Mouse (Mus musculus): ENCODE results near the gene Akr1d1. TPM values are rescaled to one million over a fixed set of nuclear protein-coding genes. Genes with fewer than 3 reads are reported as not detected.
A peak's percentile ranks its signal among the peaks of the same experiment; 100 is the strongest.

Gene Akr1d1
- polyA plus RNA-seq, 1 experiment from 2014 or later: not detected

GRCm38 (mm10) chr6:37571939-37572338 is 42.0 kb downstream of the Akr1d1 start:
- no peak for ATAC-seq (ENCODE audit: low FRiP score, low read depth)
- H3K36me3 ChIP-seq: no peaks in the 10 kb centered on the region
- H3K4me3 ChIP-seq: no peak overlapping the region
- H3K27me3 ChIP-seq: no peaks in the 10 kb centered on the region
- no peak overlapping the region for H3K9ac ChIP-seq (replicated peaks)
- H3K4me1 ChIP-seq: no peaks in the 10 kb centered on the region
- H3K9me3 ChIP-seq: no peaks in the 10 kb centered on the region
- no peak overlapping the region for H3K27ac ChIP-seq (replicated peaks)
- H3K4me2 ChIP-seq (replicated peaks): no peak overlapping the region
- 58% methylated on average over 1 of the region's 1 CpGs for WGBS

GRCm38 (mm10) chr6:37572935-37573334 is 43.0 kb downstream of the Akr1d1 start:
- H3K4me2 ChIP-seq (replicated peaks): no peak overlapping the region
- ATAC-seq (ENCODE audit: low FRiP score, low read depth): no peak
- no peaks in the 10 kb centered on the region for H3K4me1 ChIP-seq
- H3K27me3 ChIP-seq: no peaks in the 10 kb centered on the region
- no peak overlapping the region for H3K4me3 ChIP-seq
- H3K9ac ChIP-seq (replicated peaks): no peak overlapping the region
- WGBS: 81% methylated on average over 2 of the region's 2 CpGs
- H3K36me3 ChIP-seq: no peaks in the 10 kb centered on the region
- no peaks in the 10 kb centered on the region for H3K9me3 ChIP-seq
- H3K27ac ChIP-seq (replicated peaks): no peak overlapping the region

GRCm38 (mm10) chr6:37580476-37580875 is 50.5 kb downstream of the Akr1d1 start:
- no peaks in the 10 kb centered on the region for H3K4me1 ChIP-seq
- WGBS: 73% methylated on average over 5 of the region's 5 CpGs

GRCm38 (mm10) chr6:37589340-37589962 is 59.5 kb downstream of the Akr1d1 start:
- no peak overlapping the region for H3K9ac ChIP-seq (replicated peaks)
- H3K27ac ChIP-seq (replicated peaks): peak overlapping the region; percentile 81
- ATAC-seq (ENCODE audit: low FRiP score, low read depth): peak; percentile 77
- H3K9me3 ChIP-seq: no peaks in the 10 kb centered on the region
- H3K36me3 ChIP-seq: no peaks in the 10 kb centered on the region
- H3K4me3 ChIP-seq: no peak overlapping the region
- 1% methylated on average over 4 of the region's 4 CpGs for WGBS
- no peaks in the 10 kb centered on the region for H3K27me3 ChIP-seq
- H3K4me2 ChIP-seq (replicated peaks): 0 out of 2 replicates have a peak overlapping the region, but pooled peaks have one; percentile 13
- peaks cover 36% of the 10 kb centered on the region for H3K4me1 ChIP-seq

More at GRCm38 (mm10) chr6:37580476-37580875, 50.5 kb downstream of the Akr1d1 start:
- no peaks in the 10 kb centered on the region for H3K9me3 ChIP-seq
- no peaks in the 10 kb centered on the region for H3K27me3 ChIP-seq
- H3K4me3 ChIP-seq: no peak overlapping the region
- no peak overlapping the region for H3K9ac ChIP-seq (replicated peaks)
- no peak overlapping the region for H3K27ac ChIP-seq (replicated peaks)
- no peak overlapping the region for H3K4me2 ChIP-seq (replicated peaks)
- no peak for ATAC-seq (ENCODE audit: low FRiP score, low read depth)
- no peaks in the 10 kb centered on the region for H3K36me3 ChIP-seq

GRCm38 (mm10) chr6:37590800-37591199 is 60.8 kb downstream of the Akr1d1 start:
- no peak for ATAC-seq (ENCODE audit: low FRiP score, low read depth)
- no peak overlapping the region for H3K9ac ChIP-seq (replicated peaks)
- 74% methylated on average over 6 of the region's 6 CpGs for WGBS
- no peaks in the 10 kb centered on the region for H3K27me3 ChIP-seq
- H3K4me2 ChIP-seq (replicated peaks): no peak overlapping the region
- H3K4me1 ChIP-seq: peaks cover 37% of the 10 kb centered on the region
- no peaks in the 10 kb centered on the region for H3K9me3 ChIP-seq
- H3K4me3 ChIP-seq: no peak overlapping the region
- no peaks in the 10 kb centered on the region for H3K36me3 ChIP-seq
- peak overlapping the region; percentile 95; the same call in 1 of the 2 replicates for H3K27ac ChIP-seq (replicated peaks)

GRCm38 (mm10) chr6:37592101-37593032 is 62.4 kb downstream of the Akr1d1 start:
- H3K9ac ChIP-seq (replicated peaks): no peak overlapping the region; the same call in 1 of the 2 replicates
- no peaks in the 10 kb centered on the region for H3K9me3 ChIP-seq
- H3K27ac ChIP-seq (replicated peaks): peak overlapping the region; percentile 95
- peak overlapping the region; percentile 41 for H3K4me2 ChIP-seq (replicated peaks)
- peaks cover 37% of the 10 kb centered on the region for H3K4me1 ChIP-seq
- no peaks in the 10 kb centered on the region for H3K27me3 ChIP-seq
- peak; percentile 76 for ATAC-seq (ENCODE audit: low FRiP score, low read depth)
- H3K4me3 ChIP-seq: peak overlapping the region; percentile 15; the same call in 1 of the 2 replicates
- WGBS: 13% methylated on average over 19 of the region's 19 CpGs
- no peaks in the 10 kb centered on the region for H3K36me3 ChIP-seq

GRCm38 (mm10) chr6:37593033-37593374 is 63.0 kb downstream of the Akr1d1 start:
- 5% methylated on average over 6 of the region's 6 CpGs for WGBS
- peak overlapping the region; percentile 34; the same call in 1 of the 2 replicates for H3K9ac ChIP-seq (replicated peaks)
- H3K36me3 ChIP-seq: no peaks in the 10 kb centered on the region
- no peaks in the 10 kb centered on the region for H3K9me3 ChIP-seq
- peaks cover 37% of the 10 kb centered on the region for H3K4me1 ChIP-seq
- ATAC-seq (ENCODE audit: low FRiP score, low read depth): peak; percentile 58
- no peaks in the 10 kb centered on the region for H3K27me3 ChIP-seq
- peak overlapping the region; percentile 41 for H3K4me2 ChIP-seq (replicated peaks)
- H3K4me3 ChIP-seq: peak overlapping the region; percentile 15; the same call in 1 of the 2 replicates
- H3K27ac ChIP-seq (replicated peaks): peak overlapping the region; percentile 95

GRCm38 (mm10) chr6:37593551-37594089 is 63.6 kb downstream of the Akr1d1 start:
- WGBS: 4% methylated on average over 5 of the region's 5 CpGs
- Histone ChIP-seq H3K9ac (replicated peaks) (peak overlapping the region; percentile 39; the same call in 1 of the 2 replicates), H3K4me1 (peaks cover 37% of the 10 kb centered on the region)

GRCm38 (mm10) chr6:37597088-37597487 is 67.1 kb downstream of the Akr1d1 start:
- no peak overlapping the region for H3K9ac ChIP-seq (replicated peaks)
- no peak overlapping the region for H3K4me2 ChIP-seq (replicated peaks)
- H3K4me1 ChIP-seq: peaks cover 18% of the 10 kb centered on the region
- no peak overlapping the region for H3K27ac ChIP-seq (replicated peaks)
- H3K36me3 ChIP-seq: no peaks in the 10 kb centered on the region
- no peak overlapping the region for H3K4me3 ChIP-seq
- H3K9me3 ChIP-seq: no peaks in the 10 kb centered on the region
- no peaks in the 10 kb centered on the region for H3K27me3 ChIP-seq
- 91% methylated on average over 2 of the region's 2 CpGs for WGBS
- ATAC-seq (ENCODE audit: low FRiP score, low read depth): no peak

More at GRCm38 (mm10) chr6:37593551-37594089, 63.6 kb downstream of the Akr1d1 start:
- Histone ChIP-seq H3K4me2 (replicated peaks) (peak overlapping the region; percentile 41), H3K27ac (replicated peaks) (peak overlapping the region; percentile 95), H3K27me3 (no peaks in the 10 kb centered on the region), H3K36me3 (no peaks in the 10 kb centered on the region), H3K9me3 (no peaks in the 10 kb centered on the region), H3K4me3 (no peak overlapping the region)
- peak; percentile 35; the same call in 1 of the 2 replicates for ATAC-seq (ENCODE audit: low FRiP score, low read depth)

GRCm38 (mm10) chr6:37598033-37598432 is 68.1 kb downstream of the Akr1d1 start:
- ATAC-seq (ENCODE audit: low FRiP score, low read depth): no peak
- H3K27ac ChIP-seq (replicated peaks): no peak overlapping the region
- no peak overlapping the region for H3K9ac ChIP-seq (replicated peaks)
- peaks cover 13% of the 10 kb centered on the region for H3K4me1 ChIP-seq
- H3K9me3 ChIP-seq: no peaks in the 10 kb centered on the region
- no peak overlapping the region for H3K4me2 ChIP-seq (replicated peaks)
- no peaks in the 10 kb centered on the region for H3K27me3 ChIP-seq
- no peak overlapping the region for H3K4me3 ChIP-seq
- no peaks in the 10 kb centered on the region for H3K36me3 ChIP-seq

- H3K36me3 ChIP-seq: no peaks in the 10 kb centered on the region
- 84% methylated on average over 7 of the region's 7 CpGs for WGBS
- ATAC-seq (ENCODE audit: low FRiP score, low read depth): no peak
- no peak overlapping the region for H3K4me2 ChIP-seq (replicated peaks)
- no peak overlapping the region for H3K9ac ChIP-seq (replicated peaks)
- H3K4me3 ChIP-seq: no peak overlapping the region
- no peak overlapping the region for H3K27ac ChIP-seq (replicated peaks)
- H3K27me3 ChIP-seq: no peaks in the 10 kb centered on the region
- H3K4me1 ChIP-seq: no peaks in the 10 kb centered on the region
- no peaks in the 10 kb centered on the region for H3K9me3 ChIP-seq
Observed at GRCm38 (mm10) chr6:37600976-37601498, 71.1 kb downstream of the Akr1d1 start.

Measured in midbrain, embryonic 12.5 days (tissue).